Mouse (Mus musculus) urinary bladder, postnatal 0 days (tissue): ENCODE results near the gene Tpbpa. TPM values are rescaled to one million over a fixed set of nuclear protein-coding genes. Genes with fewer than 3 reads are reported as not detected.

Experiments used
- polyA plus RNA-seq: library from polyadenylated mRNA; unstranded; fragments of >200 nt; fragmentation: Nextera tagmentation; extraction: Ambion mirVana; gene quantifications from 2 replicates; pipeline ENCODE4 v1.2.1, GENCODE M21; 2015

The Tpbpa gene
- not detected in 2 replicates for polyA plus RNA-seq

GRCm38 (mm10) chr13:60941884-60942283 is at the start of gene Tpbpa:
Tpbpa (minus strand) TSS chr13:60941984.

DNA sequence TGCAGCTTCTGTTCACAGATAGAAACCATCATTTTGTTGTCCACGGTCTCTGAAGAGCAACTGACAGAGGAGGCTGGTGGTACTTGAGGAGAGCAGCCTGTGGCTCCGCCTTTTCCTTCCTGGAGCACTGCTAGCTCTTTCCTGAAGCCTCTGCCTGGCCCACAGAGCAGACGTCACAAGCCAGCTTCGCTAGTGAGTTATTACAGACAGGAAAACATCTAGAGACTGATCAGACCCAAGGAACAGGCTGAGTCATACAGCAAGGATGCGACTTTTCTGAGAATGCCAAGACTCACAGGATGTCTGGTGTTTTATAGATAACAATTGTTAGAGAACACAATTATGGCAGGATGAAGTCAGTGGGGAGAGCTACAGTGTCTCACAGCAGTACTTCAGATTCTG is 5.3 kb downstream of the Tpbpa start, which contains the start of the genes Gm49391 and Ctla2a:
Gene Gm49391 (minus strand): TSS at position 72 of the 402 bp plus-strand sequence.
Gene Ctla2a (minus strand): TSS at position 126 of the 402 bp plus-strand sequence.

DNA sequence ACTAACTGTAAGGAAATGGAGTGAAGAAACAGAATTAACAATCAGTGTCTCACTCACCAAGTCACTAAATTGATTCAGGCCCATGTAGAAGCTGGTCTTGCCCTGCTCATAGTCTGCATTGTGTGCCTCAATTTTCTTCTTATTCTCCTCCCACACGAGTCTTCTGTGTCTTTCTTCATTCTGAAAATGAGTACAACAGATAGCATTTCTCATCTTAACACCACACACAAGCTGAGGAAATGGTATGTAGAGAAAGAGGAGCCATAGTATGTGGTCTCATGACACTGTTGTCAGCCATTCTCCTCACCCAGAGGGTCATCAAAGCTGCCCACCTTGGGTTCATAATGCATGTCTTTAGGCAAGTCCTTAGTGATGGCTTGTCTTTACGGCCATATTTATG is 6.3 kb downstream of the Tpbpa start, which contains the start of gene Gm49393:
Gene Gm49393 (minus strand): TSS at position 101 of the 400 bp plus-strand sequence.

DNA sequence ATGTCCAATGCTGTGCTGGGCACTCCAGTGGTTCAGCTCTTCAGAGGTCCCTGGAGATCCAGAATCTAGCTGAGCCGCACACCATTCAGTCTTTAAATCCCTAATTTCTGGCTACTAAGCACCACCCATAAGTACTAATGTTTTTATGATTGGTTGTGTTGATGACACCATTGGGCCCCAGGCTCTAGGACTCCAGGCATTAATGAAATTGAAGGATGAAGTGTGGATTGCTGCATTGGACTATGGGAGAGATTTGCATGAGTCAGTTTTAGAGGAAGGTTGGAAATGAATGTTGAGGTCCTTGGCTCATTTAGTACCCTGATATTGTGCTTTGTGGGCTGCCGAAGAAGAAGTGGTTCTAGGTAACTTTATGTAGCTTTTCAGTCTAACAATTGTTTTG is 37.0 kb downstream of the Tpbpa start, which contains the start of gene Tpbpb:
Gene Tpbpb (minus strand): TSS at position 101 of the 400 bp plus-strand sequence.

DNA sequence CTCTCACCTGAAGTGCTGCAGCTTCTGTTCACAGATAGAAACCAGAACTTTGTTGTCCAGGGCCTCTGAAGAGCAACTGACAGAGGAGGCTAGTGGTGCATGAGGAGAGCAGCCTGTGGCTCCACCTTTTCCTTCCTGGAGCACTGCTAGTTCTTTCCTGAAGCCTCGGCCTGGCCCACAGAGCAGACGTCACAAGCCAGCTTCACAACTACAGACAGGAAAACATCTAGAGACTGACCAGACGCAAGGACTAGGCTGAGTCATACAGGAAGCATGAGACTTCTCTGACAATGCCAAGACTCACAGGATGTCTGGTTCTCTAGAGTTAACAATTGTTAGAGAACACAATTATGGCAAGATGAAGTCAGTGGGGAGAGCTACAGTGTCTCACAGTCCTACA is 44.5 kb downstream of the Tpbpa start, which contains the start of gene Ctla2b:
Gene Ctla2b (minus strand): TSS at position 120 of the 400 bp plus-strand sequence.

GRCm38 (mm10) chr13:60896794-60897193 is 45.0 kb downstream of the Tpbpa start, which contains the start of gene Gm49392:
Gm49392 (minus strand) TSS chr13:60896894.

Other genes with a start within 250 kb of the Tpbpa start
- not detected in 2 replicates for gene BC051665, start 155.6 kb downstream of the Tpbpa start, polyA plus RNA-seq
- 0.23 TPM in 1 of 2 replicates, not detected in the other for gene Ctsll3, start 139.1 kb downstream of the Tpbpa start, polyA plus RNA-seq
- gene 4930486L24Rik, start 77.5 kb downstream of the Tpbpa start, polyA plus RNA-seq, result 0.15 TPM in 1 of 2 replicates, not detected in the other
- gene Gm49392, start 45.1 kb downstream of the Tpbpa start, polyA plus RNA-seq, result 0.29 and 0.67 TPM in 2 replicates
- 6.3 and 14.5 TPM in 2 replicates for gene Ctla2b, start 44.5 kb downstream of the Tpbpa start, polyA plus RNA-seq
- gene Tpbpb, start 37.1 kb downstream of the Tpbpa start, polyA plus RNA-seq, result not detected in 2 replicates
- gene Gm49393, start 6.4 kb downstream of the Tpbpa start, polyA plus RNA-seq, result 0.26 TPM in 1 of 2 replicates, not detected in the other
- gene Gm49391, start 5.4 kb downstream of the Tpbpa start, polyA plus RNA-seq, result 5.7 and 12.7 TPM in 2 replicates
- gene Ctla2a, start 5.4 kb downstream of the Tpbpa start, polyA plus RNA-seq, result 56.6 and 185 TPM in 2 replicates
- gene Ctsj, start 64.0 kb upstream of the Tpbpa start, polyA plus RNA-seq, result 0.24 TPM in 1 of 2 replicates, not detected in the other
- gene Ctsq, start 98.6 kb upstream of the Tpbpa start, polyA plus RNA-seq, result not detected in 2 replicates
- gene Ctsr, start 222.3 kb upstream of the Tpbpa start, polyA plus RNA-seq, result not detected in 2 replicates